Mouse (Mus musculus) embryonic facial prominence, embryonic 15.5 days (tissue): ENCODE results near the gene Pxn. TPM values are rescaled to one million over a fixed set of nuclear protein-coding genes. Genes with fewer than 3 reads are reported as not detected.

ENCODE experiments used
- ATAC-seq: fragments of 200-750 bp; cut with Nextera tagmentation; 2 replicates; pipeline ENCODE4 v1.8.0; 2017; ENCODE audit warnings: low read depth, moderate TSS enrichment; ENCODE audit not compliant: insufficient number of reproducible peaks, low FRiP score, low TSS enrichment
- H3K27ac ChIP-seq: fragments of 300-500 bp; sonication (generic); replicated peaks from 2 replicates; pipeline ENCODE4 v1.5.1; 2015; ENCODE audit warnings: mild to moderate bottlenecking, inconsistent platforms
- H3K27me3 ChIP-seq: fragments of 300-500 bp; sonication (generic); 2 replicates; pipeline ENCODE4 v1.6.1; 2015; ENCODE audit warnings: inconsistent platforms
- H3K36me3 ChIP-seq: fragments of 300-500 bp; sonication (generic); 2 replicates; pipeline ENCODE4 v1.6.1; 2015; ENCODE audit warnings: mild to moderate bottlenecking, inconsistent platforms
- H3K4me1 ChIP-seq: fragments of 300-500 bp; sonication (generic); 2 replicates; pipeline ENCODE4 v1.6.1; 2015; ENCODE audit warnings: inconsistent platforms
- H3K4me2 ChIP-seq: fragments of 300-500 bp; sonication (generic); replicated peaks from 2 replicates; pipeline ENCODE4 v1.6.1; 2015; ENCODE audit warnings: mild to moderate bottlenecking, inconsistent platforms
- H3K4me3 ChIP-seq: fragments of 300-500 bp; sonication (generic); replicated peaks from 2 replicates; pipeline ENCODE4 v1.5.1; 2015; ENCODE audit warnings: mild to moderate bottlenecking, inconsistent platforms
- H3K9ac ChIP-seq: fragments of 300-500 bp; sonication (generic); 2 replicates; pipeline ENCODE4 v1.6.1; 2015; ENCODE audit warnings: inconsistent platforms
- H3K9me3 ChIP-seq: fragments of 300-500 bp; sonication (generic); replicated peaks from 2 replicates; pipeline ENCODE4 v1.6.1; 2016; ENCODE audit warnings: inconsistent platforms
- WGBS: fragments of 180-500 bp; shearing (Covaris S2); methylation state at CpG from one replicate; pipeline ENCODE4 v1.1.7; 2015; 5-methylcytosine and 5-hydroxymethylcytosine counted together
- polyA plus RNA-seq: library from polyadenylated mRNA; unstranded; fragments of >200 nt; fragmentation: Nextera tagmentation; extraction: Ambion mirVana; gene quantifications from 2 replicates; pipeline ENCODE4 v1.2.1, GENCODE M21; 2015

Pxn gene
- polyA plus RNA-seq, 1 experiment from 2014 or later, result 52.8 TPM

DNA sequence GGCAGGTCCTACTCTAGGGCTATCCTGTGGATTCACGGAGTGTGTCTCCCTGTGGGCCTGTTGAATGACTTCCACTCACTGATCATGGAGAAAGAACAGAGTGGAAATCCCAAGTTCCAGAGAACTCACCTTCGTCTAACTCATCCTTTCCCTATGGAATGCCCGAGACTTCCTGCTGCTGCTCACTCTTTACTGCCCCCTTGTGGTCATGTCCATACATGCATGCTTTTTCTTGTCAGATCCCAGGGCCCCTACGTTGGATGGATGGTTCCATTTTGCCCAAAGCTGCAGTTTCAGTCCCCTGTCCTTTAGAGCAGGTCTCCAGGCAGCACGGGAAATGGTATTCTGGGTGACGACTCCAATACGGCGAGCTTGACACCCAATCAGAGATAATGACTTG is 49.7 kb downstream of the Pxn start:
- H3K27ac ChIP-seq, result peak overlapping the region; percentile 40; the same call in 1 of the 2 replicates
- 10% methylated on average over 8 of the region's 8 CpGs for WGBS

DNA sequence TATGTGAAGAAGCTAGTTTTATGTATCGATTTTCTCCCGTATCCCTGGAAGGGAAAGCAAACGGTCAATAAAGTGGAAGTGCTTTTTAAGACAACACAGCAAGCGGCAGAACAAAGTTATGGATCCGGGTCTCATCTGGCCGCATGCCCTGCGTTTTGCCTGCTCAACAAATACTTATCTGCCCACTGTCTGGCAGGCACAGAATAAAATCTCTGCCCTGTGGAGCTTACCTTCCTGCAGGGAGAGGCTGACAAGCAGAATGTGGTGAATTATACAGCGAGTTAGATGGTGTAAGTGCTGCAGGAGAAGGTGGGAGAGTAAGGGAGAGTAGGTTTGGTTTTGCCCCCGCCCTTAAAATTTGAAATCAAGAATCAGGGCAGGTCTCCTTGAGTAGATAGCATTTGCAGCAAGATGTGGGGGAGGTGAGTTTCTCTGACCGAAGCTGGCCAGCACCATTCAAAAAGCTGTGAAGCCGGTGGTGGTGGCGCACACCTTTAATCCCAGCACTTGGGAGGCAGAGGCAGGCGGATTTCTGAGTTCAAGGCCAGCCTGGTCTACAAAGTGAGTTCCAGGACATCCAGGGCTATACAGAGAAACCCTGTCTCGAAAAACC is 51.8 kb downstream of the Pxn start:
- no peaks in the 10 kb centered on the region for H3K9me3 ChIP-seq
- H3K27ac ChIP-seq, result no peak overlapping the region
- peaks cover 38% of the 10 kb centered on the region for H3K36me3 ChIP-seq
- H3K9ac ChIP-seq, result no peak overlapping the region
- 90% methylated on average over 14 of the region's 14 CpGs for WGBS
- H3K4me2 ChIP-seq, result no peak overlapping the region
- no peaks in the 10 kb centered on the region for H3K27me3 ChIP-seq
- H3K4me1 ChIP-seq, result peaks cover 28% of the 10 kb centered on the region
- no peak for ATAC-seq
- H3K4me3 ChIP-seq, result no peak overlapping the region

More for the DNA sequence above, 49.7 kb downstream of the Pxn start:
- no peak for ATAC-seq
- no peaks in the 10 kb centered on the region for H3K9me3 ChIP-seq
- no peaks in the 10 kb centered on the region for H3K27me3 ChIP-seq
- H3K4me3 ChIP-seq, result no peak overlapping the region
- peaks cover 37% of the 10 kb centered on the region for H3K36me3 ChIP-seq
- H3K4me1 ChIP-seq, result peaks cover 20% of the 10 kb centered on the region
- H3K9ac ChIP-seq, result no peak overlapping the region
- H3K4me2 ChIP-seq, result no peak overlapping the region

DNA sequence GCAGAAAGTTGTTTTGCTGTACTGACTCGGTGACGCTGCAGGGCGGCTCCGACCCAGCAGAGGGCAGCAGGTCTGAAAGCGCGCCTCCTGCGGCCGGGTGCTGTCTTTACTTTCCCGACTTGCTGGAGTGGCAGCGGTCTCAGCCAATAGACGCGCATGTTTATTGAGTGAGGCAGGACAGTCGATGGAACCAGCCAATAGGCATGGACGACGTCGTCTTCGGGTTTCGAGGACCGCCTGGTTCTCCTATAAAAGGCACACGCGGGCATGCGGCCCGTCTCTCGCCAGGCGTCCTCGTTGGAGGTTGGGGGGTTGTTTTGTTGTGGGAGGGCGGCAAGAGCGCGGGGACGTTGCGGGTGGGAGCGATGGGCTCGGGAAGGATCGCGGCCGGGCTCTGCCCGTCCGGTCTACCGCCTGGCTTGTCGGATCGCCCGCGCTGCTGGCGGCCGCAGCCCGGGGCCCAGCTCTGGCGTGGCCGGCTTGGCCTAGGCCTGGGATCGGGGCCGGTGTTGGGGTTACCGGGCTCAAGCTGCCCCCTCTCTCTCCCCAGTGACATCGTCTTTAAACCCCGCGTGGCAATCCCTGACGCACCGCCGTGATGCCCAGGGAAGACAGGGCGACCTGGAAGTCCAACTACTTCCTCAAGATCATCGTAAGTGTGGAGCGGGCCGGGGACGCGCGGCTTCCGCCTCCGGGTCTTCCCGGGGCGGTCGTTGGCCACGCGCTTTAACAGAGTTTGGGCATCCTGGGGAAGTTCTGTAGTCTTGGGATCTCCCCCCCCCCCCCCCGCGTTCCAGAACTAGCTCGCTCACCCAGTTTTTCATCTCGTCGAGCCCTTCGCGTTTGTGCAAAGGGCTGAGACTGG is 53.0 kb downstream of the Pxn start, which contains the start of gene Rplp0:
TSS of gene Rplp0 (plus strand) at position 231 of the 865 bp plus-strand sequence.
- Histone ChIP-seq H3K9ac (peak within 1 kb of the TSS; percentile 94), H3K4me3 (peak within 1 kb of the TSS; percentile 82), H3K4me1 (peaks cover 36% of the 10 kb centered on the region), H3K9me3 (no peaks in the 10 kb centered on the region), H3K4me2 (peak within 1 kb of the TSS; percentile 58), H3K36me3 (peaks cover 36% of the 10 kb centered on the region), H3K27ac (peak within 1 kb of the TSS; percentile 91), H3K27me3 (no peaks in the 10 kb centered on the region)
- under 1% methylated on average over 78 of the region's 78 CpGs for WGBS
- peak; percentile 97 for ATAC-seq

DNA sequence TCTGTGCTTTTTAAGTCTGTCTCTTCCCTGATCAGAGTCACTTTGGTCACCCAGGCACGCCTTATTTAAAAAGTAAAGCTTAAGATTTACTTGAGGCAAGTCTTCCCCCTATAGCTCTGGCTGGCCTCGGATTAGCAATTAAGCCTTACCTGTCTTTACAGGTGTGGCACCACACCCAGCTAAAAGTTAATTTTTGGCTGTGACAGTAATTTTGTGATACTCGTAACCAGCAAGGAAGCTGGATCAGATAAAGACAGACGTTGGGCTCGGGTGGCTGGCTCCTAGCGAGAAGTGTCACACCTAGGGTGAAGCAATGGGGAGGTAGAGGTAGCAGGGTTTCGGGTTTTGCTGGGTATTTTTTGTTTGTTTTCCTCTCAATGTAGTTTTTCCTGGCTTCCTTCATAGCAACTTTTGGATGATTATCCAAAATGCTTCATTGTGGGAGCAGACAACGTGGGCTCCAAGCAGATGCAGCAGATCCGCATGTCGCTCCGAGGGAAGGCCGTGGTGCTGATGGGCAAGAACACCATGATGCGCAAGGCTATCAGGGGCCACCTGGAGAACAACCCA is 53.9 kb downstream of the Pxn start:
- H3K4me3 ChIP-seq, result peak overlapping the region; percentile 82
- peak overlapping the region; percentile 94 for H3K9ac ChIP-seq
- H3K36me3 ChIP-seq, result peaks cover 34% of the 10 kb centered on the region
- H3K4me2 ChIP-seq, result peak overlapping the region; percentile 58
- WGBS, result 29% methylated on average over 13 of the region's 13 CpGs
- no peaks in the 10 kb centered on the region for H3K9me3 ChIP-seq
- no peaks in the 10 kb centered on the region for H3K27me3 ChIP-seq
- H3K27ac ChIP-seq, result peak overlapping the region; percentile 91
- no peak for ATAC-seq
- peaks cover 42% of the 10 kb centered on the region for H3K4me1 ChIP-seq

DNA sequence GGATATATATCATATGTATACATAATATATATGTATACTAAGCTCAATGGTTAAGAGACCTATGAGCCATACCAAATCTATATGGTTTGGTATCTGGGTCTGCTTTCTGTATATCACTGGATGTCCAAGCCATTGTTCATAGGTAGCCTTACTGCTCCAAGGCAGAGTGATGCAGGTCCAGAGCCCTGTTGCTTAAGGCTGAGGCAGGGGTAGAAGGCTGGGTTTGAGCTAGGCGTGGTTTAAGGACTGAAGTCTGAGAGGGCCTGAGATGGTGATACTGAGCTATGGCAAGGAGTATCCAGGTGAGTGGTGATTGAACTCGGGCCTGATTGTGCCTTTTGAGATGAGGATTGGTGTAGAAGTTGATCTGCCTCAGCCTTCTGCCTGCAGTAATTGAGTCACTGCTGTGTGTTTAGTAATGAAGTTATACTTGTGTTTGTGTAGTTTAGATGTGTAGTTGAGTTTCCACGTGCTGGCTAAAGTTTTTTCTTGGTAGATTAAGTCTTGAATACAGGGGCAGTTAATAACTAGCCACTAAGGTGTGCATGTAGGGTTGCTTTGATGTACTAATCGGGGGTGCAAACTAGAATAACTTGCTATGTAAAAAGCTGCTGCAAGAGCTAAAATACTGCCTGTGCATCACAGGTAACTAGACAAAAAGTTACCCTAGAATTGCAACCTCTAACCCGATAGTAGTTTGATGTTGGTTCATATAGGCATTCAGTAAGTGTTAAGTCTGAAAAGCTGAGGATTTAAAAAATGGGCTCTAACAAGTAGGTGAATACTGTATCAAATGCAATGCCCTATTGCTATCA is 57.5 kb downstream of the Pxn start:
- 39% methylated on average over 5 of the region's 5 CpGs for WGBS
- peak overlapping the region; percentile 73; the same call in 1 of the 2 replicates for H3K27ac ChIP-seq
- peak overlapping the region; percentile 96 for H3K4me3 ChIP-seq

DNA sequence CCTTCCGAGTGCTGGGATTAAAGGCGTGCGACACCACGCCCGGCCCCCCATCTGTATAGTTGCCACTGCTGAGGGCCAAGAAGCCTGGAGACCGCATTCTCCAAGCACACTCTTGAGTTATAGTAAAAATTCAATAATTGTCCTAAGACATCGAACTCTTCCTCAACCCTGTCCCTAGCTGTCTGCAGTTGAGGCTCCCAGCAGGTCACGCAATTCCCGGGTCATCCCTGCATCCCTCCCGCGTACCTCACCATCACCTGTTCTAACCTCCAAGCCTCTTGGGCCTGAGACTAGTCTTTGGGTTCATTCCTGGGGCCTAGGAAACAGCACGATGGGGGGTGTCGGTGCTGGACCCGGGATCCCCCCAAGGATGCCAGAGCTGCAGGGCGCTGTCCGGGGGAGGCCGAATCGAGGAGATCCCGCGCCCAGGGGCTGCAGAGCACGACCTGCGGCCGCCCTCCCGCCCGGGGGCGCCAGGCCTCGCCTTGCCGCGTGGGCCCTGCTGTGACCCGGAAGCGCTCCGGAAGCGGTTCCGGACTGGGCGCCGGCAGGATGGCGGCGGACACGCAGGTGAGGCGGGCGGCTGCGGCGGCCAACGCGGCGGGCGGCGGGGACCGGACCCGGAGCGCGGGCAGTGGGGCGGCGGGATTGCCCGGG is 58.4 kb downstream of the Pxn start, which contains the start of gene Gcn1l1:
TSS of gene Gcn1l1 (plus strand) at position 518 of the 657 bp plus-strand sequence.
- WGBS, result 2% methylated on average over 55 of the region's 55 CpGs
- ATAC-seq, result peak; percentile 87
- no peaks in the 10 kb centered on the region for H3K9me3 ChIP-seq
- peak within 1 kb of the TSS; percentile 73 for H3K4me2 ChIP-seq
- H3K9ac ChIP-seq, result peak within 1 kb of the TSS; percentile 87
- H3K36me3 ChIP-seq, result peaks cover 37% of the 10 kb centered on the region
- H3K27ac ChIP-seq, result peak within 1 kb of the TSS; percentile 73
- H3K27me3 ChIP-seq, result no peaks in the 10 kb centered on the region
- H3K4me1 ChIP-seq, result peaks cover 52% of the 10 kb centered on the region
- H3K4me3 ChIP-seq, result peak within 1 kb of the TSS; percentile 96

More for the DNA sequence above, 57.5 kb downstream of the Pxn start:
- H3K9ac ChIP-seq, result no peak overlapping the region
- peaks cover 37% of the 10 kb centered on the region for H3K36me3 ChIP-seq
- H3K4me2 ChIP-seq, result peak overlapping the region; percentile 73; the same call in 1 of the 2 replicates
- ATAC-seq, result no peak
- H3K4me1 ChIP-seq, result peaks cover 47% of the 10 kb centered on the region
- H3K27me3 ChIP-seq, result no peaks in the 10 kb centered on the region
- H3K9me3 ChIP-seq, result no peaks in the 10 kb centered on the region

DNA sequence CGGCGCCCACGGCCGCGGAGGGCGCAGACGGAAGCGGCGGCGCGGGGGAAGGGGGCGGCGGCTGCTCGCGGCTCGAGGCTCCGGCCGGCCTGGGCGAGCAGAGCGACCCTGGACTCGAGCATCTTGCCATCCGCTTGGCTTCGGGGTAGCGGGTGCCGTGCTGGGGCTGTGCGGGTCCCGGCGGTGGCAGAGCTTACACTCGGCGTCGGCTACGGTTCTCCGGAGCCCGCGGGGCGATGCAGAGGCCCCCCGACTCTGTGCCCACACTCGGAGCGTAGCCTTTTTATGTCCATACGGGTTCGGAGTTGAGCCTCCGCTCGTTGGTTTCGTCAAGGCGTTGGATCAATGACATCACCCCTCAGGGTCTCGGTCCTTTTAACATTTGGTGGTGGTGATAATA is 58.9 kb downstream of the Pxn start:
- peak overlapping the region; percentile 73 for H3K4me2 ChIP-seq
- no peaks in the 10 kb centered on the region for H3K27me3 ChIP-seq
- H3K9me3 ChIP-seq, result no peaks in the 10 kb centered on the region
- 0% methylated on average over 40 of the region's 46 CpGs for WGBS
- peaks cover 37% of the 10 kb centered on the region for H3K36me3 ChIP-seq
- H3K4me1 ChIP-seq, result peaks cover 49% of the 10 kb centered on the region
- ATAC-seq, result peak; percentile 41; the same call in 1 of the 2 replicates
- H3K4me3 ChIP-seq, result peak overlapping the region; percentile 96
- peak overlapping the region; percentile 73 for H3K27ac ChIP-seq
- H3K9ac ChIP-seq, result peak overlapping the region; percentile 87

DNA sequence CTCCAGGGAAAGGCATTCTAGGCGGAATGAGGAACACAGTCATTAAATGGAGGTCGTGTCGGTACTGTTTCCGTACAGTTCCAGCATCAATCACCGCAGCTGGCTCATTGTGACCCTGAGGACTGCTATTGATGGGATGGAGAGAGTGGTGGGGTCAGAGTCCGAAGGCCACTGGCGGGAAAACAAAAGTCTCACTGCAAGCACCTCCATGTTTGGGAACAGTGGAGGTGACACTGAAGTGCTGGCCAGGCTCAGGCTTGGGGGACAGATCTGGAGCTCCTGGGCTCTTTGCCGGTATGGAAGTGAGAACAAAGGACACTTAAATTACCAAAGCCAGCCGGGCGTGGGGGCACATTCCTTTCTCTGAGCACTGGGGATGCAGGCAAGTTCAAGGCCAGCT is 62.2 kb downstream of the Pxn start:
- Histone ChIP-seq H3K27ac (no peak overlapping the region), H3K9me3 (no peaks in the 10 kb centered on the region), H3K36me3 (peaks cover 35% of the 10 kb centered on the region), H3K4me2 (no peak overlapping the region), H3K4me3 (no peak overlapping the region), H3K4me1 (peaks cover 40% of the 10 kb centered on the region), H3K27me3 (no peaks in the 10 kb centered on the region), H3K9ac (no peak overlapping the region)
- ATAC-seq, result no peak
- 49% methylated on average over 10 of the region's 10 CpGs for WGBS

DNA sequence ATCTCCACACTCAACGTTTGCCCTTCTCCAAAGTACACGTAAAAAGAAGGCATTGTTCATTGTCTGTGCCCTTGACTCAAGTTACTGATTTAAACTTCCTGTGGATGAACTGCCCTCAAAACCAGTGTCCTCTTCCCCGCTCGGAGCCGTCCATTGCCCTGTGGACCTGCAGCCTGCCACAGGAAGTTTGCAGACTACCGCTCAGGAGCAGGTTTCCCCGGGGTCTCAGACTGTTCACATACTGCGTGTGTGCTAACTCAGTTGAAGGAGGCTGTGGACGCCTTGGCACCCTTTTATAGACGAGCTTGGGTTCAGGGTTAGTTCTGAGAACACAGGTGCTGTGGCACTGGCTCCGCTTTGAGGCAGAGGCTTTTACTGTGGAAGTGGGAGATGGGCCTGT is 62.8 kb downstream of the Pxn start:
- H3K27ac ChIP-seq, result 0 out of 2 replicates have a peak overlapping the region, but pooled peaks have one; percentile 22
- H3K36me3 ChIP-seq, result peaks cover 35% of the 10 kb centered on the region
- no peak overlapping the region for H3K4me3 ChIP-seq
- peaks cover 34% of the 10 kb centered on the region for H3K4me1 ChIP-seq
- ATAC-seq, result no peak
- WGBS, result 53% methylated on average over 11 of the region's 11 CpGs
- H3K4me2 ChIP-seq, result no peak overlapping the region
- no peak overlapping the region for H3K9ac ChIP-seq
- H3K27me3 ChIP-seq, result no peaks in the 10 kb centered on the region
- H3K9me3 ChIP-seq, result no peaks in the 10 kb centered on the region

DNA sequence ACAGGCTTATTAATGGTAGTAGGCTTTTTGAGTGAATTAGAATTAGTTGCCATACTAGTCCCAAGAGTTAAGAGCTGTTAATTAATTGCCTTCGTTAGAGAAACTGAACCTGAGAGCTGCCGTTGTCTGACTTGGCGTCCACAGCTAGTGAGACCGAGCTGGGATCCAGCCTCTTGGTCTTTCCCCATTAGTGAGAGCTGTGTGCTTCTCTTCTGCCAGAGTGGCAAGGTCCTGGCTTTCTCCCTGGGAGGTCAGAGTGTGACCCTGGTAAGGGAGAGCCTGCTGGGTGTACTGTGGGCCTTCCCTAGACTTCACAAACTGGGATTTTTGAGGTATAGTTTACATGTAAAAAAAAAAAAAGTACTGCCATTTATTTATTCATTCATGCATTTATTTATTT is 63.2 kb downstream of the Pxn start:
- peaks cover 31% of the 10 kb centered on the region for H3K4me1 ChIP-seq
- H3K36me3 ChIP-seq, result peaks cover 39% of the 10 kb centered on the region
- no peak overlapping the region for H3K4me3 ChIP-seq
- H3K9me3 ChIP-seq, result no peaks in the 10 kb centered on the region
- no peaks in the 10 kb centered on the region for H3K27me3 ChIP-seq
- 82% methylated on average over 4 of the region's 4 CpGs for WGBS
- H3K27ac ChIP-seq, result no peak overlapping the region
- no peak overlapping the region for H3K4me2 ChIP-seq
- no peak overlapping the region for H3K9ac ChIP-seq
- no peak for ATAC-seq
